Mouse (Mus musculus): ENCODE measurements around the gene Npb. TPM values are rescaled to one million over a fixed set of nuclear protein-coding genes. Genes with fewer than 3 reads are reported as not detected.
A peak's percentile ranks its signal among the peaks of the same experiment; 100 is the strongest.
"Not testable (repeated sequence)": the region's sequence is repeated elsewhere in the genome, so short reads cannot be mapped to it uniquely, and the experiment has no call there.

Npb gene
- polyA plus RNA-seq, 1 experiment from 2014 or later, result 4.8 TPM

GRCm38 (mm10) chr11:120582982-120583293 lies 25.3 kb upstream of the Npb start:
- H3K27me3 ChIP-seq (ENCODE audit: insufficient read depth, poor library complexity, severe bottlenecking); H3K9me3 ChIP-seq; H3K4me3 ChIP-seq; H3K27ac ChIP-seq; DNase-seq (ENCODE audit: low spot score): not testable (repeated sequence)
- Histone ChIP-seq H3K36me3 (peaks cover 73% of the 10 kb centered on the region), H3K4me1 (peaks cover 31% of the 10 kb centered on the region)
- WGBS, result 88% methylated on average over 2 of the region's 2 CpGs

DNA sequence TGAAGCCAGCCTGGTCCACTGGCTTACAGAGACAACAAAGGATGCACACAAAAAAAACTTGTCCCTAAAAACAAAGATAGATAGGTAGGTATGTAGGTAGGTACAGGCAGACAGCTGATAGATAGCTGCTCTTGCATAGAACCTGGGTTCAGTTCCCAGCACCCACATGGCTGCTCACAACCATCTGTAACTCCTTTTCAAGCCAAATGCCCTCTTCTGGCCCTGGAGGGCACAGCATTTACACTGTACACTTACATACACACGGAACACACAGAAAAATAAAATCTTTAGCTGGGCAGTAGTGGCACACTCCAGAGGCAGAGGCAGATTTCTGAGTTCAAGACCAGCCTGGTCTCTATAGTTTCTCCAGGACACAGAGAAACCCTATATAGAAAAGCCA lies 24.3 kb upstream of the Npb start:
- Histone ChIP-seq H3K36me3 (peaks cover 71% of the 10 kb centered on the region), H3K9me3 (no peaks in the 10 kb centered on the region), H3K27ac (no peak overlapping the region), H3K27me3 (ENCODE audit: insufficient read depth, poor library complexity, severe bottlenecking) (no peaks in the 10 kb centered on the region), H3K4me3 (no peak overlapping the region), H3K4me1 (peaks cover 25% of the 10 kb centered on the region)
- no peak for DNase-seq (ENCODE audit: low spot score)
- WGBS, result 95% methylated on average over 1 of the region's 1 CpGs

- Histone ChIP-seq H3K4me1 (no peaks in the 10 kb centered on the region), H3K36me3 (peaks cover 96% of the 10 kb centered on the region), H3K9me3 (no peaks in the 10 kb centered on the region), H3K27ac (no peak overlapping the region), H3K27me3 (ENCODE audit: insufficient read depth, poor library complexity, severe bottlenecking) (no peaks in the 10 kb centered on the region), H3K4me3 (no peak overlapping the region)
- WGBS, result 76% methylated on average over 6 of the region's 6 CpGs
- DNase-seq (ENCODE audit: low spot score), result no peak
Measured at GRCm38 (mm10) chr11:120588531-120588930, 19.7 kb upstream of the Npb start.

- Histone ChIP-seq H3K4me3 (peak overlapping the region; percentile 99), H3K27ac (peak overlapping the region; percentile 98), H3K9me3 (no peaks in the 10 kb centered on the region), H3K27me3 (ENCODE audit: insufficient read depth, poor library complexity, severe bottlenecking) (no peaks in the 10 kb centered on the region), H3K36me3 (peaks cover 69% of the 10 kb centered on the region), H3K4me1 (peaks cover 27% of the 10 kb centered on the region)
- peak; percentile 80 for DNase-seq (ENCODE audit: low spot score)
- WGBS, result 6% methylated on average over 98 of the region's 99 CpGs
Measured at GRCm38 (mm10) chr11:120597240-120598235, 10.7 kb upstream of the Npb start.

DNA sequence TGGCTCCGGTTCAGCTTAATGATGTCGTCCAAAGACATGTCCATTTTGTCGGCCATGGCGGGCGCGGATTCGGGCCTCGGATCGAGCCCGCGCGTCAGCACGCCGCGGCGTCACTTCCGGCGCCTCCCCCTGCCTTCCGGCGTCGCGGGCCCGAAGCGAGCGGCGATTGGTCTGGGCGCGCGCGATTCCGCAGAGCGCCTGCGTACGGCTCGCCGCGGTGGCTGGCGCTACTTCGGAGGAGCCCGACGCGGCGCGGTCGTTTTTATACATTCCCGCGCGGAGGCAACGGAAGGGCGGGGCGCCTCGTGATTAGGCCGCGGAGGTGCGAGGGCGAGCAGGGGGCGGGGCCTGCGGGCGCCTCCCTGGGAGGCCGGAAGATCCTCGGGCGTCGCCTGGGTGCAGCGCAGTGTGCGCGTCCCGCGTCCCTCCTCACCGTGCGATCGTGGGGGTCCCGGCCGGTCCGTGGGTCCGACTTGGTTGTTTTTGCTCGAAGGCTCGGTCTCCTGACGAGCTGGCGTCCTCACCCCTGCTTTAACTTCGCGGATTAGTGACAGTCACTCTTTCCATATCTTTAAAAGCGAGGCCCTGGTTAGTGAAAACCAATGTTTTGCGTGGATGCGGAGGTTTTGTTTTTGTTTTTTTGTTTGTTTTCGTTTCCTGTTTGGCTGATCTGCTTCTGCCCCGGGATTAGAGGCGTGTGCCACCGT lies 9.8 kb upstream of the Npb start, which contains the start of the genes Alyref and Anapc11:
Gene Alyref (minus strand): TSS at position 83 of the 707 bp plus-strand sequence.
Gene Anapc11 (plus strand): TSS at position 139 of the 707 bp plus-strand sequence.
- H3K9me3 ChIP-seq, result no peaks in the 10 kb centered on the region
- H3K4me1 ChIP-seq, result peaks cover 27% of the 10 kb centered on the region
- peak within 1 kb of the TSS; percentile 98 for H3K27ac ChIP-seq
- peaks cover 69% of the 10 kb centered on the region for H3K36me3 ChIP-seq
- WGBS, result under 1% methylated on average over 88 of the region's 88 CpGs
- no peaks in the 10 kb centered on the region for H3K27me3 ChIP-seq (ENCODE audit: insufficient read depth, poor library complexity, severe bottlenecking)
- DNase-seq (ENCODE audit: low spot score), result peak; percentile 97
- peak within 1 kb of the TSS; percentile 99 for H3K4me3 ChIP-seq

DNA sequence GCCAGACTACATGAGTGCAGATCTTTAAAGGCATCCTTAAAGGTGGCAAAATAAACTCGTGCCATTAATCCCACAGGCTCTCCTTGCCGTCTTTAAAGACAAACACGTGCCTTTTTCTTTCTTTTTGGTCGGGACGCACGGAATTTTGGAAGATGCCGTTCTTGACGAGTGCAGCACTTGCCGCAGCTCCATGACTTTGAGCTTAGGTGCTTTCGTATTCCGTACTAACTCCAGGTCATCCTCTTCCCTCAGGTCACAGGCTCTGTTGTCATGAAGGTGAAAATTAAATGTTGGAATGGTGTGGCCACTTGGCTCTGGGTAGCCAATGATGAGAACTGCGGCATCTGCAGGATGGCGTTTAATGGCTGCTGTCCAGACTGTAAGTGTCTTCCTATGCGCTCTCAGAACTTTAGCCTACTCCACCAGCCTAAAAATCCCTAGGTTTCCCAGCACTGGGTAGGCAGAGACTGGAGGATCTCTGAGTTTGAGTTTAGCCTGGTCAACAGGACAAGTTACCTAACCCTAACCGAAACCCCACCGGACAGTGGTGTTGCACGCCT lies 9.2 kb upstream of the Npb start:
- WGBS, result 50% methylated on average over 17 of the region's 17 CpGs
- DNase-seq (ENCODE audit: low spot score), result no peak
- peak overlapping the region; percentile 99 for H3K4me3 ChIP-seq
- H3K27me3 ChIP-seq (ENCODE audit: insufficient read depth, poor library complexity, severe bottlenecking), result no peaks in the 10 kb centered on the region
- H3K9me3 ChIP-seq, result no peaks in the 10 kb centered on the region
- H3K27ac ChIP-seq, result peak overlapping the region; percentile 98
- peaks cover 69% of the 10 kb centered on the region for H3K36me3 ChIP-seq
- H3K4me1 ChIP-seq, result peaks cover 27% of the 10 kb centered on the region

DNA sequence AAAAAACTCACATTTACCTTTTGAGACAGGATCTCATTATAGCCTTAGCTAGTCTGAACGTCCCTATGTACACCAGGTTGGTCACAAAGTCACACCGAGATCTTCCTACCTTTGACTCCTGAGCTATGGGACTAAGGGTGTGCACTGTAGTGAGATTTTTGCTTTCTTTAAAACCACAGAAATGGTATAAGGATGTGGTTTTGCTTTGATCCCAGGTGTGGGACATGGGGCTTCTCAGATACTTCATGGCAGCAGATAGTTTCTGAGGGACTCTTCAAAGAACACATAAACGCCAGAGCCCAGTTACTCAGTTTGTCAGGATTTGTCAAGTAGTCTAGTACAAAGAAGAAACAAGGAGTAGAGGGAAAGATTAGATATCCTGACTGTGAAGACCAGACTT lies 7.6 kb upstream of the Npb start:
- Histone ChIP-seq H3K27me3 (ENCODE audit: insufficient read depth, poor library complexity, severe bottlenecking) (no peaks in the 10 kb centered on the region), H3K4me1 (peaks cover 27% of the 10 kb centered on the region), H3K9me3 (no peaks in the 10 kb centered on the region), H3K4me3 (no peak overlapping the region), H3K36me3 (peaks cover 70% of the 10 kb centered on the region), H3K27ac (no peak overlapping the region)
- WGBS, result 94% methylated on average over 3 of the region's 3 CpGs
- no peak for DNase-seq (ENCODE audit: low spot score)

- no peak overlapping the region for H3K4me3 ChIP-seq
- peaks cover 23% of the 10 kb centered on the region for H3K4me1 ChIP-seq
- H3K9me3 ChIP-seq, result no peaks in the 10 kb centered on the region
- 77% methylated on average over 2 of the region's 2 CpGs for WGBS
- DNase-seq (ENCODE audit: low spot score), result no peak
- H3K27me3 ChIP-seq (ENCODE audit: insufficient read depth, poor library complexity, severe bottlenecking), result peaks cover 13% of the 10 kb centered on the region
- H3K27ac ChIP-seq, result peak overlapping the region; percentile 37; the same call in 1 of the 2 replicates
- H3K36me3 ChIP-seq, result peaks cover 71% of the 10 kb centered on the region
Measured at GRCm38 (mm10) chr11:120603545-120603944, 4.7 kb upstream of the Npb start.

GRCm38 (mm10) chr11:120605667-120606066 lies 2.6 kb upstream of the Npb start:
- H3K4me1 ChIP-seq, result peaks cover 25% of the 10 kb centered on the region
- no peaks in the 10 kb centered on the region for H3K9me3 ChIP-seq
- DNase-seq (ENCODE audit: low spot score), result no peak
- H3K27ac ChIP-seq, result no peak overlapping the region
- peaks cover 78% of the 10 kb centered on the region for H3K36me3 ChIP-seq
- H3K4me3 ChIP-seq, result no peak overlapping the region; the same call in 1 of the 2 replicates
- WGBS, result 89% methylated on average over 7 of the region's 7 CpGs
- H3K27me3 ChIP-seq (ENCODE audit: insufficient read depth, poor library complexity, severe bottlenecking), result peaks cover 25% of the 10 kb centered on the region

GRCm38 (mm10) chr11:120606764-120607163 lies 1.5 kb upstream of the Npb start:
- Histone ChIP-seq H3K36me3 (peaks cover 81% of the 10 kb centered on the region), H3K4me1 (peaks cover 25% of the 10 kb centered on the region)

GRCm38 (mm10) chr11:120609250-120609649 lies 973 bp downstream of the Npb start:
- Histone ChIP-seq H3K9me3 (no peaks in the 10 kb centered on the region), H3K36me3 (peaks cover 81% of the 10 kb centered on the region), H3K4me1 (peaks cover 25% of the 10 kb centered on the region), H3K27ac (peak overlapping the region; percentile 82), H3K27me3 (ENCODE audit: insufficient read depth, poor library complexity, severe bottlenecking) (peaks cover 25% of the 10 kb centered on the region), H3K4me3 (peak overlapping the region; percentile 59)
- 35% methylated on average over 8 of the region's 8 CpGs for WGBS
- peak; percentile 93 for DNase-seq (ENCODE audit: low spot score)

More at GRCm38 (mm10) chr11:120606764-120607163, 1.5 kb upstream of the Npb start:
- H3K9me3 ChIP-seq, result no peaks in the 10 kb centered on the region
- 72% methylated on average over 4 of the region's 4 CpGs for WGBS
- no peak overlapping the region for H3K4me3 ChIP-seq
- peak overlapping the region; percentile 36; the same call in 1 of the 2 replicates for H3K27ac ChIP-seq
- H3K27me3 ChIP-seq (ENCODE audit: insufficient read depth, poor library complexity, severe bottlenecking), result peaks cover 25% of the 10 kb centered on the region
- DNase-seq (ENCODE audit: low spot score), result no peak

DNA sequence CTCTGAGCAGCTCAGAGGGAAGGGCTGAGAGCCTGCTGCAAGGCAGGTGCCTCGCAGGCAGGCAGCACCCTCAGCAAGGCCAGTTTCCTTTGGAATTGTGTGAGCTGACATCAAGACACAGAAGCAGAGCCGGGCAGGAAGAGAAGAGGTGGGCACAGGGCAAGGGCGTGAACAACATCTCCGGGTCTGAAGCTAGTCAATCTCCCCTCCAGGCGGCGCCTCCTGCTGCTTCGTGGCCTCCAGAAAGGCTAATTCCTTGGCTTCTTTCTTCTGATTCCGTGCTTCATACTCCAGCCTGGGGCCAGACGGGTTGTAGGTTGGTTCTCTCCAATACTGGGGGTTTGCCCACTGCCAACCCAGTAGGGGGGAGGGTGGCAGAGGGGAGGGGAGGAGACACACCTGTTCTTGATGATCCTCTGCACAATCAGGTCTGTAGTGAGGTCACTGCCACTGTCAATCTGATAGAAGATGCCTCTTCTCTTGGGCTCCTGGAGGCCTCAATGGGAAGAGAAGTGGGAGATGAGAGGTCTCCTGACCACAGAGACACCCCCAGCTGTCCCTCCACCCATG lies 2.3 kb downstream of the Npb start:
- H3K4me3 ChIP-seq, result no peak overlapping the region
- peaks cover 79% of the 10 kb centered on the region for H3K36me3 ChIP-seq
- peaks cover 25% of the 10 kb centered on the region for H3K27me3 ChIP-seq (ENCODE audit: insufficient read depth, poor library complexity, severe bottlenecking)
- no peak for DNase-seq (ENCODE audit: low spot score)
- no peaks in the 10 kb centered on the region for H3K9me3 ChIP-seq
- H3K4me1 ChIP-seq, result peaks cover 26% of the 10 kb centered on the region
- 79% methylated on average over 9 of the region's 9 CpGs for WGBS
- H3K27ac ChIP-seq, result no peak overlapping the region

Measured in heart, embryonic 10.5 days (tissue).